Mouse (Mus musculus) heart, postnatal 0 days (tissue): ENCODE data around the gene Rbfox3.

Experiments
- CTCF ChIP-seq: IDR thresholded peaks from 2 replicates; pipeline ENCODE4 v1.5.1; 2016; ENCODE audit warnings: antibody characterized with exemption, control low read depth, low read depth
- EP300 ChIP-seq: IDR thresholded peaks from 2 replicates; pipeline ENCODE4 v1.6.1; 2016; ENCODE audit warnings: antibody characterized with exemption, low read depth

DNA sequence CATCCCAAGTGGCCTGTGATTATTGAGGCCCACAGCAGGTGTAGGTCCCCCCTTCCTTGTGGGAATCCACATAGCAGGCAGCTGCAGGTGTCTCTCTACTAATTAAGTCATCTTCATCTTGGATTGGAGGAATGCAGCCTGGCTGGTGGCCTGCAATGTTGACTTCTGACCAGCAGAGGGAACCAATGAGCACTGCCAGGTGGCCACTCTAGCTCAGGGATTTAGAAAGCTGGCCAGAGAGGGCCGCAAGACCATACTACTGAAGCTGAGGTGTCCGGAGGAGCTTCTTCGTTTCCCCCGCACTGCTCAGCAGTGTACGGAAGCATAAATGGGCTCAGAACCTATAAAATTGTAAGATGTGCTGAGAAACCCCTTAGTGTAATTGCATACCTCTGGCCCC is 403.5 kb downstream of the Rbfox3 start:
- TF ChIP-seq CTCF (peak; percentile 95), EP300 (no peak)
